Mouse (Mus musculus) cerebellum, adult 8-10 months (tissue): ENCODE results near the gene Mus81.
A peak's percentile ranks its signal among the peaks of the same experiment; 100 is the strongest.

Experiments
- DNase-seq: peaks from one replicate; pipeline ENCODE4 v3.0.0; 2022

Mus81 gene

GRCm38 (mm10) chr19:5487768-5488550 is at the start of gene Mus81:
TSS of gene Mus81 (minus strand) at chr19:5488402.
- DNase-seq = peak; percentile 96

GRCm38 (mm10) chr19:5532520-5532919 is 44.3 kb upstream of the Mus81 start:
- DNase-seq = no peak

GRCm38 (mm10) chr19:5530138-5530524 is 41.9 kb upstream of the Mus81 start:
- no peak for DNase-seq

GRCm38 (mm10) chr19:5529325-5530137 is 41.3 kb upstream of the Mus81 start:
- DNase-seq = peak; percentile 97

GRCm38 (mm10) chr19:5525204-5525603 is 37.0 kb upstream of the Mus81 start:
- DNase-seq = no peak

GRCm38 (mm10) chr19:5518721-5519120 is 30.5 kb upstream of the Mus81 start:
- DNase-seq = no peak

GRCm38 (mm10) chr19:5516906-5517505 is 28.8 kb upstream of the Mus81 start:
- DNase-seq = no peak

GRCm38 (mm10) chr19:5515840-5516777 is 27.9 kb upstream of the Mus81 start:
- DNase-seq = no peak

GRCm38 (mm10) chr19:5513005-5513349 is 24.8 kb upstream of the Mus81 start:
- DNase-seq = no peak

- no peak for DNase-seq
These were observed 24.1 kb upstream of the Mus81 start for GRCm38 (mm10) chr19:5512091-5513004.

GRCm38 (mm10) chr19:5511074-5511632 is 23.0 kb upstream of the Mus81 start:
- DNase-seq = no peak

- peak; percentile 98 for DNase-seq
These were observed 22.1 kb upstream of the Mus81 start, which contains the start of gene Snx32 for GRCm38 (mm10) chr19:5510031-5511026. TSS of gene Snx32 (minus strand) at chr19:5510538.

- DNase-seq = no peak
These were observed 15.5 kb upstream of the Mus81 start, which contains the start of gene 1700020D05Rik for GRCm38 (mm10) chr19:5503687-5504086. TSS of gene 1700020D05Rik (minus strand) at chr19:5503787.

GRCm38 (mm10) chr19:5500330-5500875 is 12.2 kb upstream of the Mus81 start:
- DNase-seq = no peak

GRCm38 (mm10) chr19:5496052-5496370 is 7.8 kb upstream of the Mus81 start:
- no peak for DNase-seq

GRCm38 (mm10) chr19:5495353-5496051 is 7.3 kb upstream of the Mus81 start:
- DNase-seq = peak; percentile 25

- DNase-seq = no peak
These were observed 6.1 kb upstream of the Mus81 start for GRCm38 (mm10) chr19:5494314-5494713.

GRCm38 (mm10) chr19:5493301-5493721 is 5.1 kb upstream of the Mus81 start:
- peak; percentile 32 for DNase-seq

GRCm38 (mm10) chr19:5492641-5493040 is 4.4 kb upstream of the Mus81 start:
- DNase-seq = no peak
